ENCODE assay signal across 7 mouse cellular contexts in genomic region chrX:94367248-94367647, GRCm38 (mm10). TPM values are rescaled to one million over a fixed set of nuclear protein-coding genes. Genes with fewer than 3 reads are reported as not detected.
DNase-seq lines count a peak whose midpoint lies in the region; ATAC-seq and TF ChIP-seq lines count a peak whose summit lies in the region.

No protein-coding gene starts in this region.

- TF ChIP-seq CTCF in cortical plate, adult 2 months (IDR thresholded peaks at IDR 0.05; ENCODE audit: extremely low read depth, insufficient read depth, low read length) = no peak

- H3K9ac ChIP-seq in heart, embryonic 15.5 days = peak overlapping the region; percentile 70
- H3K9ac ChIP-seq in limb, embryonic 13.5 days = peak overlapping the region; percentile 66
- peak overlapping the region; percentile 35; the same call in 1 of the 2 replicates for H3K9ac ChIP-seq in neural tube, embryonic 12.5 days

- no peaks in the 10 kb centered on the region; the same call in none of the 2 replicates for H3K4me1 ChIP-seq in cortical plate, adult 2 months (ENCODE audit: control insufficient read depth, insufficient read depth, low read length)
- peaks cover 8% of the 10 kb centered on the region; the same call in 1 of the 2 replicates for H3K4me1 ChIP-seq in heart, embryonic 15.5 days (replicated peaks)
- H3K4me1 ChIP-seq in limb, embryonic 13.5 days = no peaks in the 10 kb centered on the region
- no peaks in the 10 kb centered on the region for H3K4me1 ChIP-seq in neural tube, embryonic 12.5 days

- TF ChIP-seq POLR2A in cortical plate, adult 2 months (IDR thresholded peaks at IDR 0.05; ENCODE audit: extremely low read depth, insufficient read depth, low read length) = no peak

- peaks cover 52% of the 10 kb centered on the region for H3K27me3 ChIP-seq in heart, embryonic 15.5 days
- peaks cover 67% of the 10 kb centered on the region for H3K27me3 ChIP-seq in limb, embryonic 13.5 days
- H3K27me3 ChIP-seq in neural tube, embryonic 12.5 days (replicated peaks) = peaks cover 31% of the 10 kb centered on the region

- no peaks in the 10 kb centered on the region for H3K9me3 ChIP-seq in heart, embryonic 15.5 days (replicated peaks)
- no peaks in the 10 kb centered on the region for H3K9me3 ChIP-seq in limb, embryonic 13.5 days
- no peaks in the 10 kb centered on the region for H3K9me3 ChIP-seq in neural tube, embryonic 12.5 days

- DNase-seq in right cerebral cortex, postnatal 14 days = peak; percentile 25
- no peak for DNase-seq in right cerebral cortex, postnatal 25 days
- DNase-seq in frontal cortex, postnatal 14 days (ENCODE audit: low spot score in 2 of 2) = no peak

- H3K4me3 ChIP-seq in cortical plate, adult 2 months (ENCODE audit: insufficient read depth, low read length) = peak overlapping the region; percentile 94
- H3K4me3 ChIP-seq in heart, embryonic 15.5 days = peak overlapping the region; percentile 69
- peak overlapping the region; percentile 57 for H3K4me3 ChIP-seq in limb, embryonic 13.5 days
- peak overlapping the region; percentile 55 for H3K4me3 ChIP-seq in neural tube, embryonic 12.5 days

- no peaks in the 10 kb centered on the region for H3K36me3 ChIP-seq in heart, embryonic 15.5 days
- H3K36me3 ChIP-seq in limb, embryonic 13.5 days = no peaks in the 10 kb centered on the region
- H3K36me3 ChIP-seq in neural tube, embryonic 12.5 days = no peaks in the 10 kb centered on the region

- ATAC-seq in heart, embryonic 15.5 days (replicated peaks; ENCODE audit: insufficient number of reproducible peaks, insufficient read depth, low FRiP score, low read depth) = peak; percentile 24; the same call in 1 of the 2 replicates
- no peak for ATAC-seq in limb, embryonic 13.5 days (ENCODE audit: low FRiP score, low read depth)
- peak; percentile 45 for ATAC-seq in neural tube, embryonic 12.5 days (ENCODE audit: low FRiP score, low read depth)

- 19% methylated on average over 17 of the region's 17 CpGs for WGBS in heart, embryonic 15.5 days
- 27% methylated on average over 17 of the region's 17 CpGs for WGBS in limb, embryonic 13.5 days
- WGBS in neural tube, embryonic 12.5 days = 19% methylated on average over 17 of the region's 17 CpGs

- 0 out of 2 replicates have a peak overlapping the region, but pooled peaks have one; percentile 8 for H3K27ac ChIP-seq in cortical plate, adult 2 months (ENCODE audit: insufficient read depth, low read length)
- peak overlapping the region; percentile 85 for H3K27ac ChIP-seq in heart, embryonic 15.5 days
- peak overlapping the region; percentile 28; the same call in 1 of the 2 replicates for H3K27ac ChIP-seq in limb, embryonic 13.5 days
- no peak overlapping the region for H3K27ac ChIP-seq in neural tube, embryonic 12.5 days

- H3K4me2 ChIP-seq in heart, embryonic 15.5 days = peak overlapping the region; percentile 51
- H3K4me2 ChIP-seq in limb, embryonic 13.5 days (replicated peaks) = peak overlapping the region; percentile 52
- H3K4me2 ChIP-seq in neural tube, embryonic 12.5 days (replicated peaks) = peak overlapping the region; percentile 55

RNA-seq across cellular contexts. Expression of gene Apoo, which starts 0.3 kb away (rescaled TPM):
- 42.1 and 51.2 TPM in 2 replicates for polyA plus RNA-seq in cortical plate, adult 2 months (2012; rRNA removed)
- 178 and 229 TPM in 2 replicates for polyA plus RNA-seq in heart, embryonic 15.5 days (2015; fragmentation: Nextera tagmentation; extraction: Ambion mirVana)
- 81.5 and 92.3 TPM in 2 replicates for polyA plus RNA-seq in limb, embryonic 13.5 days (2015; fragmentation: Nextera tagmentation; extraction: Ambion mirVana)
- 121 and 122 TPM in 2 replicates for polyA plus RNA-seq in neural tube, embryonic 12.5 days (2016; fragmentation: Nextera tagmentation; extraction: Ambion mirVana)

RNA-seq across cellular contexts. Expression of gene Fam90a1b, which starts 0.7 kb away (rescaled TPM):
- 0.11 and 0.13 TPM in 2 replicates for polyA plus RNA-seq in cortical plate, adult 2 months (2012; rRNA removed)
- not detected in 2 replicates for polyA plus RNA-seq in heart, embryonic 15.5 days (2015; fragmentation: Nextera tagmentation; extraction: Ambion mirVana)
- polyA plus RNA-seq in limb, embryonic 13.5 days (2015; fragmentation: Nextera tagmentation; extraction: Ambion mirVana) = 0.10 and 0.13 TPM in 2 replicates
- not detected in 2 replicates for polyA plus RNA-seq in neural tube, embryonic 12.5 days (2016; fragmentation: Nextera tagmentation; extraction: Ambion mirVana)
